Mouse (Mus musculus) liver, adult 2 months (tissue): ENCODE data around the gene Slco4a1. TPM values are rescaled to one million over a fixed set of nuclear protein-coding genes. Genes with fewer than 3 reads are reported as not detected.

Source experiments
- DNase-seq: peaks from one replicate; pipeline ENCODE4 v3.0.0-alpha.2; 2011; ENCODE audit warnings: low read depth, low spot score; ENCODE audit errors: extremely low read depth
- H3K27ac ChIP-seq: fragments of 200-500 bp; replicated peaks from 2 replicates; pipeline ENCODE4 v1.5.1; 2012; ENCODE audit warnings: low read depth, mild to moderate bottlenecking, control low read depth, inconsistent platforms, low read length; ENCODE audit not compliant: insufficient read depth
- H3K27me3 ChIP-seq: fragments of 200-500 bp; 2 replicates; pipeline ENCODE4 v1.6.1; 2012; ENCODE audit warnings: mild to moderate bottlenecking, moderate library complexity, low read length, inconsistent platforms; ENCODE audit not compliant: control insufficient read depth, insufficient read depth
- H3K36me3 ChIP-seq: fragments of 200-500 bp; 2 replicates; pipeline ENCODE4 v1.6.1; 2012; ENCODE audit warnings: low read length, inconsistent platforms; ENCODE audit not compliant: control insufficient read depth, insufficient read depth
- H3K4me1 ChIP-seq: fragments of 200-500 bp; 2 replicates; pipeline ENCODE4 v1.6.1; 2011; ENCODE audit warnings: low read length; ENCODE audit not compliant: control insufficient read depth, insufficient read depth
- H3K4me3 ChIP-seq: fragments of 200-500 bp; 2 replicates; pipeline ENCODE4 v1.5.1; 2011; ENCODE audit warnings: low read depth, mild to moderate bottlenecking, control low read depth, low read length, moderate library complexity; ENCODE audit not compliant: insufficient read depth
- H3K79me2 ChIP-seq: fragments of 200-500 bp; 2 replicates; pipeline ENCODE4 v1.6.1; 2012; ENCODE audit warnings: inconsistent platforms, mild to moderate bottlenecking, low read length, moderate library complexity; ENCODE audit not compliant: control insufficient read depth, insufficient read depth
- H3K9ac ChIP-seq: fragments of 200-500 bp; 2 replicates; pipeline ENCODE4 v1.6.1; 2012; ENCODE audit warnings: low read depth, mild to moderate bottlenecking, control low read depth, inconsistent platforms, low read length
- CTCF ChIP-seq: fragments of 200-500 bp; IDR thresholded peaks from 2 replicates; pipeline ENCODE4 v1.5.1; 2011; ENCODE audit warnings: low read depth, low read length, control low read depth
- POLR2A ChIP-seq: fragments of 200-500 bp; IDR thresholded peaks from 2 replicates; pipeline ENCODE4 v1.6.1; 2011; ENCODE audit warnings: low read length, control low read depth; ENCODE audit not compliant: insufficient read depth; ENCODE audit errors: extremely low read depth
- WGBS: fragments of 180-500 bp; shearing (Covaris S2); methylation state at CpG from one replicate; pipeline ENCODE4 v1.1.7; 2018; 5-methylcytosine and 5-hydroxymethylcytosine counted together
- polyA plus RNA-seq: library from polyadenylated mRNA; depleted of rRNA; stranded (reverse); fragments of >200 nt; gene quantifications from 2 replicates; pipeline ENCODE4 v1.2.3, GENCODE M21; 2012; rRNA removed
- total RNA-seq: library from RNA; depleted of rRNA; stranded (reverse); fragments of >200 nt; gene quantifications from 2 replicates; pipeline ENCODE4 v1.2.3, GENCODE M21; 2014; rRNA removed

Gene Slco4a1
- total and polyA plus RNA-seq, 2 experiments: 0.09 to 0.42 TPM

- 71% methylated on average over 13 of the region's 13 CpGs for WGBS
- no peak overlapping the region for H3K27ac ChIP-seq
- no peak overlapping the region for H3K9ac ChIP-seq
- no peaks in the 10 kb centered on the region for H3K36me3 ChIP-seq
- H3K27me3 ChIP-seq: no peaks in the 10 kb centered on the region
- DNase-seq: no peak
- no peaks in the 10 kb centered on the region for H3K4me1 ChIP-seq
- H3K4me3 ChIP-seq: no peak overlapping the region
- TF ChIP-seq POLR2A: no peak
- TF ChIP-seq CTCF: no peak
- H3K79me2 ChIP-seq: no peaks in the 10 kb centered on the region
These were observed 56.0 kb downstream of the Slco4a1 start for GRCm38 (mm10) chr2:180511875-180512661.

- Histone ChIP-seq H3K27me3 (no peaks in the 10 kb centered on the region), H3K79me2 (no peaks in the 10 kb centered on the region), H3K27ac (no peak overlapping the region), H3K4me1 (no peaks in the 10 kb centered on the region), H3K36me3 (no peaks in the 10 kb centered on the region), H3K4me3 (no peak overlapping the region), H3K9ac (no peak overlapping the region)
- no peak for DNase-seq
- TF ChIP-seq CTCF: no peak
- no peak for TF ChIP-seq POLR2A
- 84% methylated on average over 3 of the region's 3 CpGs for WGBS
These were observed 57.0 kb downstream of the Slco4a1 start for GRCm38 (mm10) chr2:180513019-180513418.

- no peaks in the 10 kb centered on the region for H3K27me3 ChIP-seq
- no peak overlapping the region for H3K4me3 ChIP-seq
- H3K79me2 ChIP-seq: no peaks in the 10 kb centered on the region
- WGBS: 68% methylated on average over 4 of the region's 4 CpGs
- no peak overlapping the region for H3K27ac ChIP-seq
- no peak overlapping the region for H3K9ac ChIP-seq
- H3K4me1 ChIP-seq: no peaks in the 10 kb centered on the region
- no peaks in the 10 kb centered on the region for H3K36me3 ChIP-seq
- no peak for TF ChIP-seq POLR2A
- DNase-seq: no peak
These were observed 57.8 kb downstream of the Slco4a1 start for GRCm38 (mm10) chr2:180513835-180514234.

GRCm38 (mm10) chr2:180521437-180522221 lies 65.6 kb downstream of the Slco4a1 start:
- WGBS: 73% methylated on average over 5 of the region's 5 CpGs
- no peak for TF ChIP-seq CTCF
- no peak for TF ChIP-seq POLR2A
- Histone ChIP-seq H3K4me1 (no peaks in the 10 kb centered on the region), H3K9ac (no peak overlapping the region), H3K27ac (no peak overlapping the region), H3K36me3 (no peaks in the 10 kb centered on the region), H3K27me3 (no peaks in the 10 kb centered on the region), H3K79me2 (no peaks in the 10 kb centered on the region), H3K4me3 (no peak overlapping the region)
- no peak for DNase-seq

- H3K9ac ChIP-seq: no peak overlapping the region
- no peak for DNase-seq
- H3K36me3 ChIP-seq: no peaks in the 10 kb centered on the region
- WGBS: 59% methylated on average over 4 of the region's 4 CpGs
- no peaks in the 10 kb centered on the region for H3K79me2 ChIP-seq
- no peak overlapping the region for H3K4me3 ChIP-seq
- no peak for TF ChIP-seq POLR2A
- H3K27me3 ChIP-seq: 0 out of 2 replicates have a peak, but pooled peaks cover under 1% of the 10 kb centered on the region
- no peaks in the 10 kb centered on the region for H3K4me1 ChIP-seq
- no peak overlapping the region for H3K27ac ChIP-seq
These were observed 66.8 kb downstream of the Slco4a1 start for GRCm38 (mm10) chr2:180522825-180523224.

Other genes starting within 250 kb of the Slco4a1 start
- 0.65 and 0.74 TPM in 2 replicates for gene Lama5, start 230.4 kb upstream of the Slco4a1 start, total RNA-seq
- gene Lama5, start 230.4 kb upstream of the Slco4a1 start, polyA plus RNA-seq: 1.6 and 4.0 TPM in 2 replicates
- gene Rps21, start 198.9 kb upstream of the Slco4a1 start, total RNA-seq: 713 and 1,049 TPM in 2 replicates
- 880 and 922 TPM in 2 replicates for gene Rps21, start 198.9 kb upstream of the Slco4a1 start, polyA plus RNA-seq
- gene Cables2, start 182.7 kb upstream of the Slco4a1 start, total RNA-seq: 8.9 and 10.3 TPM in 2 replicates
- gene Cables2, start 182.7 kb upstream of the Slco4a1 start, polyA plus RNA-seq: 29.2 and 29.5 TPM in 2 replicates
- gene Rbbp8nl, start 166.4 kb upstream of the Slco4a1 start, total RNA-seq: not detected in 2 replicates
- gene Rbbp8nl, start 166.4 kb upstream of the Slco4a1 start, polyA plus RNA-seq: not detected in 2 replicates
- gene Gata5, start 121.5 kb upstream of the Slco4a1 start, total RNA-seq: 0.09 TPM in 1 of 2 replicates, not detected in the other
- gene Gata5, start 121.5 kb upstream of the Slco4a1 start, polyA plus RNA-seq: 0.09 and 0.16 TPM in 2 replicates
- not detected in 2 replicates for gene Ntsr1, start 43.7 kb downstream of the Slco4a1 start, total RNA-seq
- gene Ntsr1, start 43.7 kb downstream of the Slco4a1 start, polyA plus RNA-seq: not detected in 2 replicates
- 4.8 and 4.9 TPM in 2 replicates for gene Mrgbp, start 125.1 kb downstream of the Slco4a1 start, total RNA-seq
- 6.7 and 9.5 TPM in 2 replicates for gene Mrgbp, start 125.1 kb downstream of the Slco4a1 start, polyA plus RNA-seq
- gene Ogfr, start 133.0 kb downstream of the Slco4a1 start, total RNA-seq: 42.9 and 44.4 TPM in 2 replicates
- 23.1 and 29.1 TPM in 2 replicates for gene Ogfr, start 133.0 kb downstream of the Slco4a1 start, polyA plus RNA-seq
- gene Col9a3, start 141.5 kb downstream of the Slco4a1 start, total RNA-seq: 0.27 TPM in 1 of 2 replicates, not detected in the other
- gene Col9a3, start 141.5 kb downstream of the Slco4a1 start, polyA plus RNA-seq: 0.12 and 0.14 TPM in 2 replicates
- not detected in 2 replicates for gene Tcfl5, start 186.5 kb downstream of the Slco4a1 start, total RNA-seq
- not detected in 2 replicates for gene Tcfl5, start 186.5 kb downstream of the Slco4a1 start, polyA plus RNA-seq